Comparison of ENCODE assay signal across 10 mouse cellular contexts in the genomic region with DNA sequence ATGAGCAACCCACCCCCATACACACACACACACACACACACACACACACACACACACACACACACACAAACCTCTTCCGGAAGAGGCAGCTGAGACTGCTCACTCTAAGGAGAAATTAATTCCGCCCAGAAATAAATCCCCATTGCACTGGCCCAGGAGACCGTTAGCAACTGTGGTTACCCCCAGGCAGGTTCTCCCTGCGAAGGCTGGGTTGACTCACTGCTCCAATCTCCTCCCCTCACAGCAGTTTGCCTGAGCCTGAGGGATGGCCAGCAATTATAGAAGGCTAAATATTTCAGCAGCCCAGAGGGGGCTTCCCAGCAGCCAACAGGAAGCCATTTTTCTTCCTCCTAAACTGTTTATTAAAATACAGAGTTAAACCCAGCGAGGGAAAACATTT. TPM values are rescaled to one million over a fixed set of nuclear protein-coding genes. Genes with fewer than 3 reads are reported as not detected.
DNase-seq lines count a peak whose midpoint lies in the region; ATAC-seq and TF ChIP-seq lines count a peak whose summit lies in the region.
"Had no signal": no experiment of that assay in that cellular context is flagged by ENCODE, and none has a peak within 500 bp of the region (broad histone marks: within the 10 kb centered on the region; RNA-seq: fewer than 3 reads in every experiment).

No protein-coding gene starts in this region.

- DNase-seq in lung, embryonic 14.5 days: peak; percentile 32
- DNase-seq in lung, adult 18-20 months: no peak
- peak; percentile 45 for DNase-seq in forelimb bud, embryonic 11.5 days (ENCODE audit: low read depth, low spot score)
- peak; percentile 44 for DNase-seq in retina, postnatal 1 day
- no peak for DNase-seq in c-Kit-positive CD71-positive TER-119-positive erythroid progenitor cells, embryonic 14.5 days (ENCODE audit: low spot score)
- DNase-seq in lung, postnatal 4 days: no peak
- DNase-seq: cerebellum, adult 11 months; kidney, adult 11 months had no signal

- ATAC-seq in lung, embryonic 14.5 days (ENCODE audit: insufficient read depth): 0 out of 2 replicates have a peak, but pooled peaks have one; percentile 14
- ATAC-seq in limb, embryonic 12.5 days (ENCODE audit: insufficient number of reproducible peaks, insufficient read depth, low FRiP score, low TSS enrichment, low read depth): peak; percentile 50

- H3K27ac ChIP-seq in lung, embryonic 14.5 days (ENCODE audit: low read depth): no peak overlapping the region
- peak overlapping the region; percentile 53 for H3K27ac ChIP-seq in limb, embryonic 12.5 days
- H3K27ac ChIP-seq: liver, embryonic 14.5 days had no signal

- 0 out of 2 replicates have a peak, but pooled peaks cover 3% of the 10 kb centered on the region for H3K4me1 ChIP-seq in lung, embryonic 14.5 days (ENCODE audit: insufficient read depth)
- peaks cover 18% of the 10 kb centered on the region for H3K4me1 ChIP-seq in limb, embryonic 12.5 days (replicated peaks)

- no peak overlapping the region for H3K9ac ChIP-seq in lung, embryonic 14.5 days
- H3K9ac ChIP-seq in limb, embryonic 12.5 days (replicated peaks): no peak overlapping the region
- H3K9ac ChIP-seq: liver, embryonic 14.5 days had no signal

- 27% methylated on average over 5 of the region's 5 CpGs for WGBS in lung, embryonic 14.5 days
- WGBS in limb, embryonic 12.5 days: 17% methylated on average over 5 of the region's 5 CpGs

- peaks cover 7% of the 10 kb centered on the region; the same call in 1 of the 2 replicates for H3K9me3 ChIP-seq in lung, embryonic 14.5 days (ENCODE audit: low read depth, low read length)
- H3K9me3 ChIP-seq in limb, embryonic 12.5 days: peaks cover 12% of the 10 kb centered on the region; the same call in 1 of the 2 replicates

- H3K4me3 ChIP-seq in lung, embryonic 14.5 days (ENCODE audit: low read depth, low read length): no peak overlapping the region
- no peak overlapping the region for H3K4me3 ChIP-seq in limb, embryonic 12.5 days (replicated peaks)

- H3K36me3 ChIP-seq in lung, embryonic 14.5 days (ENCODE audit: insufficient read depth): no peaks in the 10 kb centered on the region
- no peaks in the 10 kb centered on the region for H3K36me3 ChIP-seq in limb, embryonic 12.5 days

- H3K4me2 ChIP-seq in lung, embryonic 14.5 days: no peak overlapping the region
- H3K4me2 ChIP-seq in limb, embryonic 12.5 days: peak overlapping the region; percentile 19

- no peaks in the 10 kb centered on the region for H3K27me3 ChIP-seq in lung, embryonic 14.5 days (ENCODE audit: insufficient read depth, low read length)
- no peaks in the 10 kb centered on the region for H3K27me3 ChIP-seq in limb, embryonic 12.5 days

- TF ChIP-seq CTCF in lung, embryonic 14.5 days (IDR thresholded peaks at IDR 0.05; ENCODE audit: low read depth): no peak

RNA-seq across cellular contexts. Expression of a gene that starts 55.5 kb away (rescaled TPM):
- 2.3 and 3.0 TPM in 2 replicates for polyA plus RNA-seq in lung, embryonic 14.5 days (2014; fragmentation: Nextera tagmentation; extraction: Ambion mirVana)
- polyA plus RNA-seq in limb, embryonic 12.5 days (2016; fragmentation: Nextera tagmentation; extraction: Ambion mirVana): 3.1 and 3.2 TPM in 2 replicates

Comparison
In these comparisons a context has a peak if more than half of its experiments do, and no peak if none do; other contexts are left out.
1. DNase-seq: peak in lung, embryonic 14.5 days (single experiment), forelimb bud, embryonic 11.5 days (single experiment) and retina, postnatal 1 day (single experiment); none in lung, adult 18-20 months (0 of 2), c-Kit-positive CD71-positive TER-119-positive erythroid progenitor cells, embryonic 14.5 days (single experiment) and lung, postnatal 4 days (0 of 2).